Mouse (Mus musculus) telencephalon, adult 2 months (tissue): ENCODE measurements around the gene Gfm2.

ENCODE experiments used
- DNase-seq: peaks from one replicate; pipeline ENCODE4 v3.0.0-alpha.2; 2011; ENCODE audit warnings: low read depth, low spot score

Gfm2 gene

GRCm38 (mm10) chr13:97227795-97228194 lies 90.1 kb downstream of the Gfm2 start:
- no peak for DNase-seq

DNA sequence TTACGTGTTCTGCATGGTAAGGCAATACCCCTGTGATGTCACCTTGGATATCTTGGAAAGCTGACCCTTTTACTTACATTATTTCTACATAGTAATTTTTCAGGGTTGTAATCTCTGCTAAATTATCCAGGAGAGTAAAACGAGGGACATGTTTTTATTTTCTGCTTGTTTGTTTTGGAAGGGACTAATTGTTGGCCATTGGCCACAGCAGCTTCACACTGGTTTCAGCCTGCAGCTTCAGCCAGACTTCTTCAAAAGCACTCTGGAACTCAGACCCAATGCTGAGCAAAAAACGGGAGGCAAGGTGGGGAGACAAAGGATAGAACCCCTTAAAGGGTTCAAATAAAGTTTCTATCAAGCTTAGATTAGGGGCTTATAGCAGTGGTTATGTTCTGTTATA lies 92.4 kb downstream of the Gfm2 start:
- no peak for DNase-seq
